Comparison of ENCODE assay signal across 8 mouse cellular contexts in genomic region chr7:27837896-27838295, GRCm38 (mm10). TPM values are rescaled to one million over a fixed set of nuclear protein-coding genes. Genes with fewer than 3 reads are reported as not detected.
DNase-seq lines count a peak whose midpoint lies in the region; ATAC-seq and TF ChIP-seq lines count a peak whose summit lies in the region.

No protein-coding gene starts in this region.

- H3K4me1 ChIP-seq in brown adipose tissue, adult 24 weeks (ENCODE audit: control insufficient read depth, insufficient read depth, insufficient read length, low read length) = no peaks in the 10 kb centered on the region; the same call in 1 of the 2 replicates
- H3K4me1 ChIP-seq in hindbrain, embryonic 11.5 days (replicated peaks; ENCODE audit: control insufficient read depth, insufficient read depth, low read length) = no peaks in the 10 kb centered on the region
- peaks cover 16% of the 10 kb centered on the region for H3K4me1 ChIP-seq in midbrain, embryonic 10.5 days

- no peaks in the 10 kb centered on the region for H3K27me3 ChIP-seq in hindbrain, embryonic 11.5 days (ENCODE audit: control insufficient read depth, insufficient read depth, low read length)
- no peaks in the 10 kb centered on the region for H3K27me3 ChIP-seq in midbrain, embryonic 10.5 days (ENCODE audit: low read depth, poor library complexity, severe bottlenecking)

- TF ChIP-seq CTCF in left cerebral cortex, adult 2 months (IDR thresholded peaks at IDR 0.05) = no peak

- peak overlapping the region; percentile 89 for H3K27ac ChIP-seq in left cerebral cortex, adult 2 months
- H3K27ac ChIP-seq in brown adipose tissue, adult 24 weeks (replicated peaks; ENCODE audit: low read depth, low read length) = peak overlapping the region; percentile 73
- H3K27ac ChIP-seq in hindbrain, embryonic 11.5 days (ENCODE audit: low read depth, low read length) = peak overlapping the region; percentile 74; the same call in 1 of the 2 replicates
- H3K27ac ChIP-seq in midbrain, embryonic 10.5 days (replicated peaks) = peak overlapping the region; percentile 86

- H3K9ac ChIP-seq in hindbrain, embryonic 11.5 days (ENCODE audit: low read depth, low read length) = peak overlapping the region; percentile 52

- ATAC-seq in hindbrain, embryonic 11.5 days (ENCODE audit: low FRiP score) = peak; percentile 36; the same call in 1 of the 2 replicates

- DNase-seq in left cerebral cortex, adult 2 months (ENCODE audit: extremely low spot score in 1 of 2, low spot score in 2 of 2) = no peak
- no peak for DNase-seq in left cerebral cortex, adult 8-10 months (ENCODE audit: low spot score in 2 of 2)
- DNase-seq in hindbrain, embryonic 11.5 days (ENCODE audit: low spot score) = peak; percentile 23
- DNase-seq in midbrain, embryonic 10.5 days (ENCODE audit: low spot score) = no peak
- no peak for DNase-seq in thymus, postnatal 36 days
- no peak for DNase-seq in gastrocnemius, adult 8-10 months (ENCODE audit: low spot score in 2 of 2)
- no peak for DNase-seq in right cerebral cortex, postnatal 14 days

- 36% methylated on average over 6 of the region's 6 CpGs for WGBS in hindbrain, embryonic 11.5 days
- WGBS in midbrain, embryonic 10.5 days = 34% methylated on average over 6 of the region's 6 CpGs

- no peaks in the 10 kb centered on the region for H3K9me3 ChIP-seq in hindbrain, embryonic 11.5 days (ENCODE audit: control insufficient read depth, low read length)
- H3K9me3 ChIP-seq in midbrain, embryonic 10.5 days (replicated peaks) = no peaks in the 10 kb centered on the region

- intact Hi-C loops in left cerebral cortex, adult 2 months (cut with DNase I) = loop anchor here (1.0 kb wide), 2 partner anchors 34 to 91 kb away; partner anchors contain the start of gene Zfp974

- H3K4me2 ChIP-seq in hindbrain, embryonic 11.5 days (replicated peaks; ENCODE audit: low read depth, low read length) = peak overlapping the region; percentile 54

- peak overlapping the region; percentile 59 for H3K4me3 ChIP-seq in left cerebral cortex, adult 2 months
- peak overlapping the region; percentile 75 for H3K4me3 ChIP-seq in brown adipose tissue, adult 24 weeks (ENCODE audit: insufficient read depth, low read depth, low read length)
- peak overlapping the region; percentile 25 for H3K4me3 ChIP-seq in hindbrain, embryonic 11.5 days (ENCODE audit: low read depth, low read length)
- peak overlapping the region; percentile 68 for H3K4me3 ChIP-seq in midbrain, embryonic 10.5 days

- no peaks in the 10 kb centered on the region for H3K36me3 ChIP-seq in hindbrain, embryonic 11.5 days (ENCODE audit: control insufficient read depth, insufficient read depth, low read length)
- H3K36me3 ChIP-seq in midbrain, embryonic 10.5 days = no peaks in the 10 kb centered on the region

RNA-seq across cellular contexts. Expression of gene Zfp59, which starts 0.5 kb away (rescaled TPM):
- total RNA-seq in left cerebral cortex, adult 2 months (2021) = 1 to 10 TPM; 4.1 to 5.0 TPM
- 1 to 10 TPM; 4.6 to 5.7 (median 5.3) TPM for total RNA-seq in left cerebral cortex, adult 8-10 months (2022)
- 1.9 and 3.2 TPM in 2 replicates for polyA plus RNA-seq in brown adipose tissue, adult 24 weeks (2012; ENCODE audit: insufficient read depth, insufficient read length, missing spikeins)
- 12.5 and 12.9 TPM in 2 replicates for polyA plus RNA-seq in hindbrain, embryonic 11.5 days (2014; fragmentation: Nextera tagmentation; extraction: Ambion mirVana)
- polyA plus RNA-seq in midbrain, embryonic 10.5 days (2016; fragmentation: Nextera tagmentation; extraction: Ambion mirVana) = 9.9 and 11.1 TPM in 2 replicates
- 1 to 10 TPM; 2.3 to 2.7 (median 2.6) TPM for total RNA-seq in gastrocnemius, adult 8-10 months (2022)

RNA-seq across cellular contexts. Expression of gene Zfp607a, which starts 19.4 kb away (rescaled TPM):
- 1 to 10 TPM; 1.7 to 2.2 TPM for total RNA-seq in left cerebral cortex, adult 2 months (2021)
- 1 to 10 TPM; 1.7 to 2.3 (median 2.1) TPM for total RNA-seq in left cerebral cortex, adult 8-10 months (2022)
- 1.7 and 2.0 TPM in 2 replicates for polyA plus RNA-seq in brown adipose tissue, adult 24 weeks (2012; ENCODE audit: insufficient read depth, insufficient read length, missing spikeins)
- polyA plus RNA-seq in hindbrain, embryonic 11.5 days (2014; fragmentation: Nextera tagmentation; extraction: Ambion mirVana) = 2.2 and 2.6 TPM in 2 replicates
- polyA plus RNA-seq in midbrain, embryonic 10.5 days (2016; fragmentation: Nextera tagmentation; extraction: Ambion mirVana) = 3.9 and 4.3 TPM in 2 replicates
- total RNA-seq in gastrocnemius, adult 8-10 months (2022) = 1 to 10 TPM; 1.7 to 2.9 (median 1.9) TPM

RNA-seq across cellular contexts. Expression of gene Zfp626, which starts 30.9 kb away (rescaled TPM):
- total RNA-seq in left cerebral cortex, adult 2 months (2021) = 1 to 10 TPM; 9.1 to 9.3 TPM
- total RNA-seq in left cerebral cortex, adult 8-10 months (2022) = 10 to 100 TPM in 1 of 4 experiments, 1 to 10 TPM in 3; 9.3 to 11.0 (median 9.5) TPM
- 2.1 and 2.8 TPM in 2 replicates for polyA plus RNA-seq in brown adipose tissue, adult 24 weeks (2012; ENCODE audit: insufficient read depth, insufficient read length, missing spikeins)
- 2.4 and 2.6 TPM in 2 replicates for polyA plus RNA-seq in hindbrain, embryonic 11.5 days (2014; fragmentation: Nextera tagmentation; extraction: Ambion mirVana)
- polyA plus RNA-seq in midbrain, embryonic 10.5 days (2016; fragmentation: Nextera tagmentation; extraction: Ambion mirVana) = 1.9 and 2.1 TPM in 2 replicates
- total RNA-seq in gastrocnemius, adult 8-10 months (2022) = 1 to 10 TPM; 4.0 to 5.3 (median 4.4) TPM

Comparison
In these comparisons a context has a peak if more than half of its experiments do, and no peak if none do; other contexts are left out.
1. H3K4me3 ChIP-seq: peak in every context shown above with its lines; median percentile 75 in brown adipose tissue, adult 24 weeks; 68 in midbrain, embryonic 10.5 days; 59 in left cerebral cortex, adult 2 months; 25 in hindbrain, embryonic 11.5 days.